Mouse (Mus musculus): ENCODE results near the gene Gm3646. TPM values are rescaled to one million over a fixed set of nuclear protein-coding genes. Genes with fewer than 3 reads are reported as not detected.

Gm3646 gene
- polyA plus RNA-seq, 1 experiment from 2014 or later = 1.9 TPM

- Histone ChIP-seq H3K36me3 (no peaks in the 10 kb centered on the region), H3K9me3 (no peaks in the 10 kb centered on the region), H3K27ac (replicated peaks) (peak overlapping the region; percentile 29), H3K4me1 (peaks cover 59% of the 10 kb centered on the region), H3K4me3 (no peak overlapping the region), H3K4me2 (no peak overlapping the region), H3K9ac (peak overlapping the region; percentile 60), H3K27me3 (replicated peaks) (no peaks in the 10 kb centered on the region)
- no peak for ATAC-seq (ENCODE audit: extremely low read depth, insufficient number of reproducible peaks, low FRiP score, low TSS enrichment)
- 26% methylated on average over 9 of the region's 9 CpGs for WGBS
These were observed 45.6 kb downstream of the Gm3646 start for GRCm38 (mm10) chr1:39759231-39760175.

GRCm38 (mm10) chr1:39758244-39758643 lies 46.9 kb downstream of the Gm3646 start:
- Histone ChIP-seq H3K9ac (no peak overlapping the region), H3K4me1 (peaks cover 66% of the 10 kb centered on the region), H3K27ac (replicated peaks) (peak overlapping the region; percentile 39; the same call in 1 of the 2 replicates), H3K4me3 (no peak overlapping the region), H3K9me3 (no peaks in the 10 kb centered on the region), H3K4me2 (no peak overlapping the region), H3K36me3 (no peaks in the 10 kb centered on the region), H3K27me3 (replicated peaks) (no peaks in the 10 kb centered on the region)
- WGBS = 66% methylated on average over 9 of the region's 9 CpGs
- ATAC-seq (ENCODE audit: extremely low read depth, insufficient number of reproducible peaks, low FRiP score, low TSS enrichment) = no peak

- H3K4me1 ChIP-seq = peaks cover 60% of the 10 kb centered on the region
- no peak overlapping the region for H3K27ac ChIP-seq (replicated peaks)
- H3K4me2 ChIP-seq = no peak overlapping the region
- no peaks in the 10 kb centered on the region for H3K36me3 ChIP-seq
- 70% methylated on average over 11 of the region's 11 CpGs for WGBS
- ATAC-seq (ENCODE audit: extremely low read depth, insufficient number of reproducible peaks, low FRiP score, low TSS enrichment) = no peak
- no peak overlapping the region; the same call in 1 of the 2 replicates for H3K9ac ChIP-seq
- H3K27me3 ChIP-seq (replicated peaks) = no peaks in the 10 kb centered on the region
- no peak overlapping the region for H3K4me3 ChIP-seq
- H3K9me3 ChIP-seq = no peaks in the 10 kb centered on the region
These were observed 48.2 kb downstream of the Gm3646 start for GRCm38 (mm10) chr1:39756952-39757351.

GRCm38 (mm10) chr1:39754224-39754957 lies 50.7 kb downstream of the Gm3646 start:
- H3K27ac ChIP-seq (replicated peaks) = peak overlapping the region; percentile 61
- H3K9me3 ChIP-seq = no peaks in the 10 kb centered on the region
- H3K9ac ChIP-seq = no peak overlapping the region; the same call in 1 of the 2 replicates
- peaks cover 53% of the 10 kb centered on the region for H3K4me1 ChIP-seq
- no peak overlapping the region for H3K4me3 ChIP-seq
- no peaks in the 10 kb centered on the region for H3K27me3 ChIP-seq (replicated peaks)
- H3K36me3 ChIP-seq = no peaks in the 10 kb centered on the region
- 26% methylated on average over 13 of the region's 13 CpGs for WGBS
- H3K4me2 ChIP-seq = peak overlapping the region; percentile 13
- no peak for ATAC-seq (ENCODE audit: extremely low read depth, insufficient number of reproducible peaks, low FRiP score, low TSS enrichment)

Other genes starting within 250 kb of the Gm3646 start
- gene Rnf149, start 227.9 kb downstream of the Gm3646 start, polyA plus RNA-seq (2015; fragmentation: Nextera tagmentation; extraction: Ambion mirVana) = 14.5 and 15.2 TPM in 2 replicates
- not detected in 2 replicates for gene Creg2, start 153.9 kb downstream of the Gm3646 start, polyA plus RNA-seq (2015; fragmentation: Nextera tagmentation; extraction: Ambion mirVana)
- 0.59 and 0.67 TPM in 2 replicates for gene Rfx8, start 84.3 kb downstream of the Gm3646 start, polyA plus RNA-seq (2015; fragmentation: Nextera tagmentation; extraction: Ambion mirVana)
- 17.5 and 21.1 TPM in 2 replicates for gene Map4k4, start 95.6 kb upstream of the Gm3646 start, polyA plus RNA-seq (2015; fragmentation: Nextera tagmentation; extraction: Ambion mirVana)